ENCODE assay signal across 30 mouse cellular contexts in the genomic region with DNA sequence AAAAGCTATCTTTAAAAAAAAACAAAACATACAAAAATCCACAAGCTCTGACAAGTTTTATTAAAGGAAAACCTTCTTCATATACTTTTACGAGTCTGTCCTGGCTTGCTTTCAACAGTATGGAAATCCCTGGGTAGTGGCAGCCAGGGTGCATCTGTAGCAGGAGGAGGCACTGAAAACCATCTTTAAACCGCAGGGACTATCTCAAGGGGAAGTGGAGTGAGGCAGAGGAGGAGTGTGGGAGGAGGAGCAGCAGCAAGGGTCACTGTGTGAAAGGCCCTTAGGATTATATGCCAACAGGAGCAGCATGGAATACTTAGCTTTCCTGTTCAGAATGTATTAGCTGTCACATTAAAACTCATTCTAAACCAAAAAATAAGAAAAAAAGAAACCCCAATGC. TPM values are rescaled to one million over a fixed set of nuclear protein-coding genes. Genes with fewer than 3 reads are reported as not detected.
"Had no signal": no experiment of that assay in that cellular context is flagged by ENCODE, and none has a peak within 500 bp of the region (broad histone marks: within the 10 kb centered on the region; RNA-seq: fewer than 3 reads in every experiment).

No protein-coding gene starts in this region.

- DNase-seq: gastrocnemius, postnatal 14 days; gastrocnemius, postnatal 36 days; heart, adult 18-20 months; heart, postnatal 10 days; heart, postnatal 4 days; kidney, adult 11 months; kidney, adult 2 months; kidney, adult 9 months; kidney, postnatal 14 days; kidney, postnatal 36 days; layer of hippocampus, adult 9-11 months; layer of hippocampus, postnatal 36 days; left cerebral cortex, postnatal 4 days had no signal

- H3K36me3 ChIP-seq: heart, embryonic 10.5 days; heart, embryonic 12.5 days; hindbrain, embryonic 10.5 days; hindbrain, embryonic 12.5 days; intestine, embryonic 15.5 days; kidney, embryonic 15.5 days; limb, embryonic 13.5 days; limb, embryonic 15.5 days had no signal

- H3K9me3 ChIP-seq: heart, embryonic 10.5 days; heart, embryonic 12.5 days; hindbrain, embryonic 10.5 days; hindbrain, embryonic 12.5 days; intestine, embryonic 15.5 days; kidney, embryonic 15.5 days; limb, embryonic 13.5 days; limb, embryonic 15.5 days had no signal

- H3K27ac ChIP-seq: heart, embryonic 10.5 days; hindbrain, embryonic 10.5 days; hindbrain, embryonic 12.5 days; hindbrain, embryonic 14.5 days; intestine, embryonic 15.5 days; kidney, embryonic 15.5 days; limb, embryonic 13.5 days; limb, embryonic 15.5 days had no signal

- ATAC-seq: hindbrain, embryonic 16.5 days; inflammation-experienced regulatory T-cells, adult 6 months; intestine, embryonic 15.5 days had no signal

- H3K27me3 ChIP-seq: heart, embryonic 12.5 days; hindbrain, embryonic 12.5 days; intestine, embryonic 15.5 days; kidney, embryonic 15.5 days; limb, embryonic 13.5 days; limb, embryonic 15.5 days had no signal

- H3K9ac ChIP-seq: heart, embryonic 12.5 days; hindbrain, embryonic 12.5 days; hindbrain, embryonic 14.5 days; intestine, embryonic 15.5 days; kidney, embryonic 15.5 days; limb, embryonic 13.5 days; limb, embryonic 15.5 days had no signal

- H3K4me2 ChIP-seq: heart, embryonic 12.5 days; hindbrain, embryonic 12.5 days; hindbrain, embryonic 14.5 days; intestine, embryonic 15.5 days; kidney, embryonic 15.5 days; limb, embryonic 13.5 days; limb, embryonic 15.5 days had no signal

- H3K4me1 ChIP-seq: heart, embryonic 10.5 days; heart, embryonic 12.5 days; hindbrain, embryonic 10.5 days; hindbrain, embryonic 12.5 days; intestine, embryonic 15.5 days; kidney, embryonic 15.5 days; limb, embryonic 13.5 days had no signal

- H3K4me3 ChIP-seq: heart, embryonic 10.5 days; heart, embryonic 12.5 days; hindbrain, embryonic 10.5 days; hindbrain, embryonic 12.5 days; intestine, embryonic 15.5 days; kidney, embryonic 15.5 days; limb, embryonic 13.5 days; limb, embryonic 15.5 days had no signal

RNA-seq across cellular contexts. Expression of a gene that starts 29.2 kb away (rescaled TPM):
- total RNA-seq: gastrocnemius, adult 18-20 months; gastrocnemius, adult 8-10 months; gastrocnemius, postnatal 14 days; gastrocnemius, postnatal 36 days; heart, adult 18-20 months; heart, adult 8-10 months; heart, postnatal 10 days; heart, postnatal 25 days; liver, adult 2 months had no signal
- polyA plus RNA-seq: inflammation-experienced regulatory T-cells, adult 6 months; kidney, adult 2 months; large intestine, adult 2 months; liver, adult 2 months had no signal
